Mouse (Mus musculus) ovary, adult 2 months (tissue): ENCODE measurements around the gene Cyp2j6. TPM values are rescaled to one million over a fixed set of nuclear protein-coding genes. Genes with fewer than 3 reads are reported as not detected.

Experiments
- polyA plus RNA-seq: library from polyadenylated mRNA; depleted of rRNA; stranded (reverse); fragments of >200 nt; gene quantifications from 2 replicates; pipeline ENCODE4 v1.2.3, GENCODE M21; 2012; rRNA removed

The Cyp2j6 gene
- polyA plus RNA-seq, result 2.5 and 2.8 TPM in 2 replicates

DNA sequence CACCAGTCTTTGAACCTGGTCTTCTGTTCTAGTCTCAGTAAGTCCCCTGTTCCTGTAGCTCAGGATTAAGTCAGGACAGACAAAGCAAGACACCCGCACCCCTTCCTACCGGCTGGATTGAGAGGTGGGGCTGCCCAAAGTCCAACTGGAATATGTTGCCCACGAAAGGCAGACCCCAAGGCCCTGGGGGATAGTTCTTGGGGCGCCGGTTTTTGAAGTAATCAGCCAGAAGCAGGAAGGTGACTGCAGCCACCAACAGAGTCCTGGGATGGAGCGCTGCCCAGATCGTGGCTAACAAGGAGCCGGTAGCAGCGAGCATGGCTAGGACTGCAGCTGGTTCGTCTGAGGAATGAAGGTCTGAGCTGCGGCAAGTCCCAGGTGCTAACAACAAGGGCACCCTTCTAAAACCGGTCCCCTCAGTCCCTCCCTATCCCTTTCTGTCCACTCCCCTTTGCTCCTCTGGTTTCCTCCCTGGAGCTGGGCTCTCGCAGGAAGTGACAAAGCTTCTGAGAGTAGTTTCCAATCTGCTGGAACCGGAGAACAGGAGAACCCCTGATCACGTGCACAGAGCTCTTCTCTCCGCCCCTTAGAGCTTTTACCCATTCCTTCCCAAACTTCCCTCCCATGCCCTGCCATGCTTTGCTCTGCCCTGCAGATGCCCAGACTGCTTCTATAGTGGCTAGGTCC lies at the start of gene Cyp2j6:
Cyp2j6 (minus strand) TSS at position 529 of the 687 bp plus-strand sequence.

DNA sequence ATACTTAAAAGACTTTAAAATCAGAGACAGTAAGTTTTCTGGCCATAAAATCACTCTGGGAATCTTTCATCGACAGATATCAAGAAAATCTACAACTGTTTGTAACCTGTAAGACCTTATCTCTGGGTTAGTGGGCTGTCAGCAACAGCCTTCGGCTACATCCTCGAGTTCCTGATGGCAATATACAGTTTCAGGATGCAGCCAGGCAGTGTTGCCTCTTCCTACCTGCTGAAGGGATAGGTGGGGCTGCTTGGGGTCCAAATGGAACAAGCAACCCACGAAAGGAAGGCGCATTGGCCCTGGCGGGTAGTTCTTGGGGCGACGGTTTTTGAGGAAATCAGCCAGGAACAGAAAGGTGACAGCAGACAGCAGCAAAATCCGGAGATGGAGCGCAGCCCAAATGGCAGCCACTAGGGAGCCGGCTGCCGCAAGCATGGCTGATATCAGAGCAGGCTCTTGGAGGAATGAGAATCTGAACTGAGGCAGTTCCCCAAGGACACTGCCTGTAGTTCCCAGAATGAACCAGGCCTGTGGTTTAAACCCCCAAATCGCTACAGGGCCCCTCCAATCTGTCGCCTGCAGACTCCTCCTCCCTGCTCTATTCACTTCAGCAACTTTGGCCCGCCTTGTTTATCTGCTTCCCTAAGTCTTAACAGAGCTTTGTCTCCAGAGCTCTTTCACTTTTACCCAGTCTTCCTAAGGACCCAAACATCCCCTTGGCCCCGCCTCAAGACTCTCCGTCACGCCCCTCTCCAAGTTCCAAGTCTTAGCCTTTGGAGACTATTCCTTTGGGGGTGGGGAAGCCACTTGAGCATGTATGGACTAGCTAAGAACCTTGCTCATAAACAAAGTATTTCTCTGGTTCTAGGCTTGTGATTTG lies 37.7 kb upstream of the Cyp2j6 start, which contains the start of gene Cyp2j9:
Cyp2j9 (minus strand) TSS at position 668 of the 880 bp plus-strand sequence.

DNA sequence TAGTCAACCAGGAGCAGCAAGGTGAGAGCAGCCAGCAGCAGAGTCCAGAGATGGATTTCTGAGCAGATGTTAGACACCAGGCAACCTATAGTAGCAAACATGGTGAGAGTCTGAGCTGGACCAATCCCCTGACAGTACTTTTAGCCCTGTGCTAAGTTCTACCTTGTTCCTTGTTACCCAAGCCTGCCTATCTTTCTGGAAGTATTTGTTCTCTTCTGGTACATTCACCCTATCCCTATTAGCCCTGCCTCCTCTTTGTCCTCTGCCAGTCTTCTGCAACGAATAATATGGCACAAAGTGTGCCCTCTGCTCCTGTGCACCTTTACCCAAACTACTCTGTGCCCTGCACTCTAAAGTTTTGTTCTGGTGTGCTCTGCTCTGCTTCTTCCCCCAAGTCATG lies 46.2 kb downstream of the Cyp2j6 start, which contains the start of gene Cyp2j8:
Cyp2j8 (minus strand) TSS at position 101 of the 400 bp plus-strand sequence.

Other genes with a start within 250 kb of the Cyp2j6 start
- 0.20 TPM in 1 of 2 replicates, not detected in the other for gene Cyp2j11, start 205.0 kb downstream of the Cyp2j6 start, polyA plus RNA-seq
- not detected in 2 replicates for gene Cyp2j8, start 46.3 kb downstream of the Cyp2j6 start, polyA plus RNA-seq
- 3.3 and 3.4 TPM in 2 replicates for gene Cyp2j9, start 37.9 kb upstream of the Cyp2j6 start, polyA plus RNA-seq
- 0.05 TPM in 1 of 2 replicates, not detected in the other for gene Cyp2j5, start 110.5 kb upstream of the Cyp2j6 start, polyA plus RNA-seq
- 0.33 and 0.56 TPM in 2 replicates for gene Gm12695, start 231.5 kb upstream of the Cyp2j6 start, polyA plus RNA-seq